Comparison of ENCODE assay signal across 25 mouse cellular contexts in genomic region chr1:74117876-74118275, GRCm38 (mm10). TPM values are rescaled to one million over a fixed set of nuclear protein-coding genes. Genes with fewer than 3 reads are reported as not detected.
"Had no signal": no experiment of that assay in that cellular context is flagged by ENCODE, and none has a peak within 500 bp of the region (broad histone marks: within the 10 kb centered on the region; RNA-seq: fewer than 3 reads in every experiment).

No protein-coding gene starts in this region.

- H3K9ac ChIP-seq: limb, embryonic 13.5 days; liver, embryonic 14.5 days; liver, postnatal 0 days; lung, embryonic 14.5 days; midbrain, embryonic 12.5 days; midbrain, embryonic 15.5 days; neural tube, embryonic 12.5 days; neural tube, embryonic 15.5 days had no signal

- H3K4me2 ChIP-seq: limb, embryonic 13.5 days; lung, embryonic 14.5 days; midbrain, embryonic 12.5 days; midbrain, embryonic 15.5 days; neural tube, embryonic 12.5 days; neural tube, embryonic 15.5 days had no signal

- H3K36me3 ChIP-seq: limb, embryonic 10.5 days; limb, embryonic 13.5 days; midbrain, embryonic 12.5 days; midbrain, embryonic 15.5 days; neural tube, embryonic 12.5 days; neural tube, embryonic 15.5 days had no signal

- DNase-seq: layer of hippocampus, adult 9-11 months; liver; liver, postnatal 0 days; lung, embryonic 14.5 days; right cerebral cortex, adult 18-20 months; right cerebral cortex, postnatal 14 days; right cerebral cortex, postnatal 4 days; thymus, adult 2 months; thymus, postnatal 14 days; thymus, postnatal 4 days had no signal

- ATAC-seq: intestine, postnatal 0 days; liver, postnatal 0 days; lung, postnatal 0 days; midbrain, embryonic 15.5 days had no signal

- H3K27ac ChIP-seq: layer of hippocampus, adult 2 months; limb, embryonic 10.5 days; limb, embryonic 13.5 days; liver, embryonic 14.5 days; macrophage; midbrain, embryonic 12.5 days; midbrain, embryonic 15.5 days; neural tube, embryonic 12.5 days; neural tube, embryonic 15.5 days; stomach, postnatal 0 days had no signal

- H3K9me3 ChIP-seq: limb, embryonic 10.5 days; limb, embryonic 13.5 days; midbrain, embryonic 12.5 days; midbrain, embryonic 15.5 days; neural tube, embryonic 12.5 days; neural tube, embryonic 15.5 days had no signal

- H3K4me3 ChIP-seq: layer of hippocampus, adult 2 months; limb, embryonic 10.5 days; limb, embryonic 13.5 days; midbrain, embryonic 12.5 days; midbrain, embryonic 15.5 days; neural tube, embryonic 12.5 days; neural tube, embryonic 15.5 days had no signal

RNA-seq across cellular contexts. Expression of gene Rufy4, which starts 7.5 kb away (rescaled TPM):
- total RNA-seq: layer of hippocampus, postnatal 25 days; left cerebral cortex, adult 18-20 months; left cerebral cortex, postnatal 25 days had no signal
- polyA plus RNA-seq: intestine, postnatal 0 days; macrophage had no signal

RNA-seq across cellular contexts. Expression of gene Cxcr2, which starts 35.9 kb away (rescaled TPM):
- total RNA-seq: layer of hippocampus, adult 2 months; layer of hippocampus, postnatal 25 days; left cerebral cortex, adult 18-20 months; left cerebral cortex, postnatal 25 days had no signal
